Mouse (Mus musculus) spleen, adult 2 months (tissue): ENCODE results near the gene Gm20388.

Source experiments
- CTCF ChIP-seq: fragments of 200-500 bp; IDR thresholded peaks from 2 replicates; pipeline ENCODE4 v1.5.1; 2011; ENCODE audit warnings: mild to moderate bottlenecking, inconsistent platforms; ENCODE audit not compliant: insufficient read depth, insufficient read length, insufficient replicate concordance; ENCODE audit errors: extremely low read depth
- POLR2A ChIP-seq: fragments of 200-500 bp; IDR thresholded peaks from 2 replicates; pipeline ENCODE4 v1.6.1; 2011; ENCODE audit warnings: low read depth, low read length, inconsistent platforms

GRCm38 (mm10) chr8:121162906-121163695, 1252.5 kb downstream of the Gm20388 start:
- TF ChIP-seq CTCF: no peak
- TF ChIP-seq POLR2A: no peak
